Mouse (Mus musculus) cortical plate, adult 2 months (tissue): ENCODE measurements at regions not wholly inside any gene's neighbourhood (a gene's known extent, or its start where the extent isn't known, plus 50 kb on each side); places are given as distances from the start of the nearest gene placed in this dataset.

ENCODE experiments used
- CTCF ChIP-seq: fragments of 200-500 bp; IDR thresholded peaks from 2 replicates; pipeline ENCODE4 v1.5.1; 2011; ENCODE audit warnings: mild to moderate bottlenecking, control low read depth, low read length; ENCODE audit not compliant: insufficient read depth; ENCODE audit errors: extremely low read depth
- POLR2A ChIP-seq: fragments of 200-500 bp; IDR thresholded peaks from 2 replicates; pipeline ENCODE4 v1.6.1; 2011; ENCODE audit warnings: mild to moderate bottlenecking, low read length, control low read depth; ENCODE audit not compliant: insufficient read depth; ENCODE audit errors: extremely low read depth

DNA sequence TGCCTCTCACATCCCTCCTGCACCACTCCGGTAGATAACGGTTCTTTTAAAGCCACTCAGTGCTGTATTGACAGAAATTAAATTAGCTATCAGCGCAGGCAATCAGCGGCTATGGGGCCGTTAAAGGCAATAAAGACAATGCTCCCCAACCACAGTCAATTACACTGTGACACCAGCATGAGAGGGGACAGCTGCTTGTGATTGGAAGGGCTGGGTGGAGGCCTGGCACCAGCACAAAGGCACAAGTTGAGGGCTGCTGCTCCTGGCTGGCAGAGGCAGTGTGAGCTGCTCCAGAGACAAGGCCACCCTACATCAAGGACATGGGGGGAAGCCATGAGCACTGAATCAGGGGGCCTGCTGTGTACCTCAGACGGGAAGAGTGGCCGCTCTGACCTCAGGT lies 420.0 kb downstream of the Vrk1 start:
- TF ChIP-seq CTCF (no peak), POLR2A (no peak)
